Mouse (Mus musculus): ENCODE results near the gene Inpp5a.

The Inpp5a gene

GRCm38 (mm10) chr7:139371389-139371788 lies 17.5 kb upstream of the Inpp5a start:
- no peak for DNase-seq (ENCODE audit: low spot score)

DNA sequence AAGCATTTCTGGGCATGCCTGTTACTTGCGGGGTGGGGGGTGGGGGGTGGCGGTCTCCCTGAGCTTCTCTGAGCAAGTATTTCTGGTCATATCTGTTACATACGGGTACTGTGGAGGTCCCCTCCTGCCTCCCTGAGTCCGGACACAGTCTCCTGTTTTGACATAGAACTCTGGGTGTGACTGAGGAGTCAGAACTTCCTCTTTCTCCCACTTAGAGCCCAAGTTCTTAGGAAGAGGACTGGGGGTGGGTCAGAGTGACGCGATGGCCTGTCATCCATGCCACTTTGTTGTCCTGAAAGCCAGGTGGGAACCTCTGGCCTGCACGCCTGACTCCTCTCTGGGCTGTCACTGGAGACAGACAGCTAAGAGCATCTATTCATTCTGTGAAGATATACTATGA lies 11.5 kb upstream of the Inpp5a start:
- no peak for DNase-seq (ENCODE audit: low spot score)

- no peak for DNase-seq (ENCODE audit: low spot score)
These were observed 10.6 kb upstream of the Inpp5a start for GRCm38 (mm10) chr7:139378355-139378754.

DNA sequence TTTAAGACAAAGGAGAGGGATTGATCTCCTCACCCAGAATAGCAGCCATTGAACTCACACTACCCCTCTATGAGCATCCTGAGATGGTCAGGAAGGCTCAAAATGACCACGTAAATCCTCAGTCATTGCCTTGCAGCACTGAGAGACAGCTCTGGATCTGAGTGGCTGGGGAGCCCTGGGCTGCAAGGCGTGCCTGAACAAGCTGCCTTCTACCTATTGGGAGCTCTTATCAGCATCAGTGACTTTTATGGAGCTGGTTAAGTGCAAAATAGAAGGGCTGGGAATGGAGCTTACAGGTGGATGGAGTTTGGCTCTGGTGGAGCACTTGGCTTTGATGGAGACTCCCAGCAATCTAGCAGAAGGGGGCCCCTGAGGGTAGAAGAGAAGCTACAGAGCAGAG lies 9.2 kb upstream of the Inpp5a start:
- no peak for DNase-seq (ENCODE audit: low spot score)

DNA sequence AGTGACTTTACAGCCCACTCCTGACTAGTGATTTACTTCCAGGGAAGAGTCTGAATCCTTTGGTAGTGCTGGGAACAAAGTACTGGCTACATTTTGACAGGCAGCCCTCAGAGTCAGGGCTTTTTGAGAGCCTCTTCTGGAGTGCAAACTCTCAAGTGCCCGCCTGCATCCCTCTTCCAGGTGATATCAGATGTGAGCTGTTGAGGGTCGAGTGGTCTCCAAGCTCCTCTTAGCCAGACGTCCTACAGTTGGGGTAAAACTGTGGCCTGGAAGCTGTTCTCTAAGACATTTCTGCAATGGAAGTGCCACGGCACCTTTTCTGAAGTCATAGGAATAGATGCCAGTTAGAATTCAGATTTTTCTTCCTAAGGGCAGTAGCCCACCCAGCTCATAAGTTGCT lies 8.7 kb upstream of the Inpp5a start:
- no peak for DNase-seq (ENCODE audit: low spot score)

GRCm38 (mm10) chr7:139381877-139382276 lies 7.0 kb upstream of the Inpp5a start:
- no peak for DNase-seq (ENCODE audit: low spot score)

DNA sequence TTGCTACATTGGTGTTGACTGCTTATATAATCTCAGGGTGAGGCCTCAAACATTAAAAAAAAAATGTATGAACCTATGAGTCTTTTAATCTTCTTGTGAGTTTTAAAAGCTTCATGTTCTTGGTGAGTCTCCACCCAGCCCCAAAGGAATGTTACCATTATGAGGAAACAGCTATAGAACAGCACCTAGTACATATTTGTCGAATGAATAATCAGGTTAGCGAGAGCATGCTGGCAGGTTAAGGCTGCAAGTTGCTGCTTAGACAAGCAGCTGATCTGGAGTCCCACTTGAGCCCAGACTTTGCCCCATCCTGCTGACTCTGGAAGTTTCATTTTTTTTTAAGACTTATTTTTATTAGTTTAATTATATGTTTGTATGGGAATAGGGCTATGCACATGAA lies 6.1 kb upstream of the Inpp5a start:
- DNase-seq (ENCODE audit: low spot score): no peak

GRCm38 (mm10) chr7:139384500-139384899 lies 4.4 kb upstream of the Inpp5a start:
- DNase-seq (ENCODE audit: low spot score): no peak

DNA sequence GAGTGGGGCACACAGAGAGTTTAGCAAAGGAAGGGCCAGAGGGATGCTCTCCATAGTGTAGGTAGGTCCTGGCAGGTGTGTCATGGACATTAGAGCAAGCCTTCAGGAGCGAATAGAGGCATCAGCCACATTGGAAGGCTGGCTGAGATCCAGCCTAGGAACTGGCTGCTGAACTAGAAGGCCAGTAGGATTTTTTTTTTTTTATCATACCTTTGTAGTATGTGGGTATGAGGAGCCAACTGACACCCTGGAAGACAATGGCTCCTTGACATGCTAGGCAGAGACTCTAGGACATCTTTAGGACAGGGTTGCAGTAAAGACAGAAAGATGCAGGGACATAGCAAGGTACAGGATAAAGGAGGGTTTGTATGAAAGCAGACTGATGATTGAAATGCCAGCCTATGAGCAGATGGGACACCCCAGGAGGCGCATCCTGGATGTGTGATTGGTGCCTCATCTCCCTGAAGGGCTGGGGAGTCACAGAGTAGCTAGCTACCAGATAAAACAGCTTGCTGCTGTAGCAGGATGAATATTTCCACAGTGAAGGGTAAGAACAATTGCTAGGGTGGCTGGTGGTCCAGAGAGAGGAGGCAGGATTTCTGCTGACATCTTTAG lies 3.9 kb upstream of the Inpp5a start:
- DNase-seq (ENCODE audit: low spot score): no peak

- DNase-seq (ENCODE audit: low spot score): no peak
These were observed 1.8 kb upstream of the Inpp5a start for GRCm38 (mm10) chr7:139386933-139387690.

GRCm38 (mm10) chr7:139387921-139388669 lies 814 bp upstream of the Inpp5a start:
- no peak for DNase-seq (ENCODE audit: low spot score)

- DNase-seq (ENCODE audit: low spot score): no peak
These were observed 378 bp downstream of the Inpp5a start for GRCm38 (mm10) chr7:139389213-139389761.

GRCm38 (mm10) chr7:139390380-139390779 lies 1.5 kb downstream of the Inpp5a start:
- DNase-seq (ENCODE audit: low spot score): no peak

- DNase-seq (ENCODE audit: low spot score): no peak
These were observed 2.0 kb downstream of the Inpp5a start for GRCm38 (mm10) chr7:139390926-139391325.

- no peak for DNase-seq (ENCODE audit: low spot score)
These were observed 2.8 kb downstream of the Inpp5a start for GRCm38 (mm10) chr7:139391691-139392090.

GRCm38 (mm10) chr7:139392106-139392505 lies 3.2 kb downstream of the Inpp5a start:
- DNase-seq (ENCODE audit: low spot score): no peak

DNA sequence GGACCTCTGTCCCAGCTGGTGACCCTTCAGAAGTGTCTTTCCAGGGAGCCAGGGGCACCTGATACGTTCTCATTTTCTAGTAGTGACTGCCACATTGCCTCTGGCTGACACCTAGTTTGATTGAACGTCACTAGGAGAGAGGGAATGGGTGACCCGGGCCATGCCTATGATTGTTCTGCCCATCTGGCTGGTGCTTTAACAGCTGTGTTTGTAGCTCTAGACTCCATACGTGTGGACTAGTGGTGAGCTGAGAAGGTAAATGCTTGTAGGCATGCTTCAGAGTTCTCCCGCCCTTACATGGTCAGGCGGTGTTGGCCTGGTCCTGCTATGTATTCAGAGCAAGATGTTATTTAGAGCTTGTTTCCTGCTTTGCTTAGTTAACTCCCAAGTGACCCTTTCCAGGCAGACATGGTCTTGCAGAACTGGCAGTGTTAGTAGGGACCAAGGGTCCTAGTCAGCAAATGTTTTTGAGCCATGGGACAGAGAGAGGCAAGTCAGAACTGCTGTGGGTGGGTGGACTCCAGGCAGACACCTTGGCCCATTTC lies 3.9 kb downstream of the Inpp5a start:
- DNase-seq (ENCODE audit: low spot score): no peak

DNA sequence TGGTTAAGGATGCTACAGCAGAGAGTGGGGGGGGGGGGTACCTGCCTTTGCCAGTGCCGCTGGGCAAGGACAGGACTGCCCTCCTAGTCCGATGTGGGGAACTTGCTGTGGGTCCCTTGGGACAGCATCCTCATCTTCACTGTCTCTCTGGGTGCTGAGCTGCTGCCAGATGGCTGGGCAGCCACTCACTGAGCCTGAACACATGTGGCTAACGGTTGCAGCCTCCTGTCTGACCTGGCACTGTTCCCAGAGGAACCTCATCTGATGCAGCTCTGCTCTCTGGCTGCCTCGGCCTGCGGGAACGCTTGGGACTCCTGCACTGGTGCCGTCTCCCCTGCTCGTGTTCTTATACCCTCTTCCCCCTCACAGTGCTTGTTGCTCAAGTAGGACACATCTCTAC lies 8.6 kb downstream of the Inpp5a start:
- DNase-seq (ENCODE audit: low spot score): no peak

GRCm38 (mm10) chr7:139398111-139398510 lies 9.2 kb downstream of the Inpp5a start:
- no peak for DNase-seq (ENCODE audit: low spot score)

DNA sequence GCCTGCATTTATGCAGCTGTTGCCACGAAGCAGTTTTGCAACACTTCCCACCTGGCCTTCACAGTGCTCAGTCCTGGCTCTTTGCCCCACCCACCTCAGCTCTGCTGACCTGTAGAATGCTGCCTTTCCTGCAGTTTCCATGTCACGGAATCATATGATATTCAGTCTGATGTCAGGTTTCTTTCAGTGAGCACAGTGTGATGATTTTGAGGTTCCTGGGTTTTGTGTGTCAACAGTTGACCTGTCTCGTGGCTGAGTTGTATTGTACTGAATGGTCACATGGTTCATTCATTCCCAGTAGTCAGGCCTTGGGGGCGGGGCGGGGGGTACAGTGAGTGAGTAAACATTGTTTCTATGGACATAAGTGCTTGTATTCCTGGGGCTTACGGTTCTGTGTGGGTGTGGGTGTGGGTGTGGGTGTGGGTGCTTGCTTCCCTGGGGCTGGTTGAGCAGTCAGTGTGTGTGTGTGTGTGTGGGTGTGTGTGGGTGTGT lies 9.7 kb downstream of the Inpp5a start:
- DNase-seq (ENCODE audit: low spot score): no peak

DNA sequence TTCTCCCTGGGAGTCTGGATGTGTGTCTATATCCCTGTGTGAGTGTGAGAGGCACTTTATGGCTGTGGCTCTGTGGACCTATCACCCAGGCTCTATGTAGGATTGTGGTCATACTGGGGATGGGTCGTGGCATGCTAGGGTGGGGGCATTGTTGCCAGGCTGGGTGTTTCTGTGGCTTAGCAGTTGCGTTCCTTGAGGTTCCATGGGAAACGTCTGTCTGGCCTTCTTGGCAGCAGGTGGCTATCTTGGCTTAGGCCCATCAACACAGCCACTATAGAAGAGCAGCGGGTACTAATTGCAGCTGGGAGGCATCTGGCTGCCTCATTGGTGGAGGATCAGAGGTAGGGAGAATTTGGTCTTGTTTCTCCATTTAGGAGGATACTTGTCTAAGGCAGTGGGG lies 10.7 kb downstream of the Inpp5a start:
- DNase-seq (ENCODE audit: low spot score): no peak

GRCm38 (mm10) chr7:139399977-139400685 lies 11.2 kb downstream of the Inpp5a start:
- no peak for DNase-seq (ENCODE audit: low spot score)
